Mouse (Mus musculus) urinary bladder, postnatal 0 days (tissue): Measurements from ENCODE around the gene Kalrn. TPM values are rescaled to one million over a fixed set of nuclear protein-coding genes. Genes with fewer than 3 reads are reported as not detected.

Experiments used
- polyA plus RNA-seq: library from polyadenylated mRNA; unstranded; fragments of >200 nt; fragmentation: Nextera tagmentation; extraction: Ambion mirVana; gene quantifications from 2 replicates; pipeline ENCODE4 v1.2.1, GENCODE M21; 2015

Kalrn gene
- 9.0 and 9.2 TPM in 2 replicates for polyA plus RNA-seq

GRCm38 (mm10) chr16:34573151-34573802 lies at the start of gene Kalrn:
TSS of gene Kalrn (minus strand) at chr16:34573532.

GRCm38 (mm10) chr16:33966538-33967282 lies 606.6 kb downstream of the Kalrn start, which contains the start of gene Umps:
TSS of gene Umps (minus strand) at chr16:33967038.

Other genes with a start within 250 kb of the Kalrn start
- not detected in 2 replicates for gene Ropn1, start 76.4 kb upstream of the Kalrn start, polyA plus RNA-seq
- 2.0 and 2.2 TPM in 2 replicates for gene Ccdc14, start 117.1 kb upstream of the Kalrn start, polyA plus RNA-seq
- 2,669 and 3,003 TPM in 2 replicates for gene Mylk, start 171.7 kb upstream of the Kalrn start, polyA plus RNA-seq